Mouse (Mus musculus) midbrain, embryonic 15.5 days (tissue): ENCODE results near the gene Cpsf6. TPM values are rescaled to one million over a fixed set of nuclear protein-coding genes. Genes with fewer than 3 reads are reported as not detected.

ENCODE experiments used
- ATAC-seq: fragments of 200-750 bp; cut with Nextera tagmentation; replicated peaks from 2 replicates; pipeline ENCODE4 v1.8.0; 2017; ENCODE audit warnings: moderate TSS enrichment
- H3K27ac ChIP-seq: fragments of 300-500 bp; sonication (generic); 2 replicates; pipeline ENCODE4 v1.5.1; 2015; ENCODE audit warnings: mild to moderate bottlenecking, inconsistent platforms
- H3K27me3 ChIP-seq: fragments of 300-500 bp; sonication (generic); replicated peaks from 2 replicates; pipeline ENCODE4 v1.6.1; 2015; ENCODE audit warnings: inconsistent platforms
- H3K36me3 ChIP-seq: fragments of 300-500 bp; sonication (generic); replicated peaks from 2 replicates; pipeline ENCODE4 v1.6.1; 2015; ENCODE audit warnings: inconsistent platforms
- H3K4me1 ChIP-seq: fragments of 300-500 bp; sonication (generic); 2 replicates; pipeline ENCODE4 v1.6.1; 2015; ENCODE audit warnings: inconsistent platforms
- H3K4me2 ChIP-seq: fragments of 300-500 bp; sonication (generic); 2 replicates; pipeline ENCODE4 v1.6.1; 2015; ENCODE audit warnings: inconsistent platforms, mild to moderate bottlenecking, moderate library complexity
- H3K4me3 ChIP-seq: fragments of 300-500 bp; sonication (generic); 2 replicates; pipeline ENCODE4 v1.5.1; 2015; ENCODE audit warnings: mild to moderate bottlenecking, inconsistent platforms
- H3K9ac ChIP-seq: fragments of 300-500 bp; sonication (generic); 2 replicates; pipeline ENCODE4 v1.6.1; 2015; ENCODE audit warnings: mild to moderate bottlenecking, inconsistent platforms
- H3K9me3 ChIP-seq: fragments of 300-500 bp; sonication (generic); 2 replicates; pipeline ENCODE4 v1.6.1; 2016; ENCODE audit warnings: inconsistent platforms
- WGBS: fragments of 180-500 bp; shearing (Covaris S2); methylation state at CpG from one replicate; pipeline ENCODE4 v1.1.7; 2015; ENCODE audit warnings: mixed read lengths; 5-methylcytosine and 5-hydroxymethylcytosine counted together
- polyA plus RNA-seq: library from polyadenylated mRNA; unstranded; fragments of >200 nt; fragmentation: Nextera tagmentation; extraction: Ambion mirVana; gene quantifications from 2 replicates; pipeline ENCODE4 v1.2.1, GENCODE M21; 2015

The Cpsf6 gene
- polyA plus RNA-seq = 148 and 154 TPM in 2 replicates

DNA sequence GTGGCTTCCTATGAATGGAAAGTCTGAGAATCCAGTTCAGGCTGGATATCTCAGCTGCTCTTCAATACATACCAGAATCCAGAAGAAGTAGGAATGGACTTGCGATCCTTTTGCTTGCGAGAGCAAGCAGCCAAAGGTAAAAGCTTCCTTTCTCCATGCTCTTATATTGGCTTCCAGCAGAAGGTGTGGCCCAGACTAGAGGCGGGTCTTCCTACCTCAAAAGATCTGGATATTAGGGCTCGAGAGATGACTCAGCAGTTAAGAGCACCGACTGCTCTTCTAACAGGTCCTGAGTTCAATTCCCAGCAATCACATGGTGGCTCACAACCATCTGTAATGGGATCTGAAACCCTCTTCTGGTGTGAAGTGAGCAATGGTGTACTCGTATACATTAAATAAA, at the start of gene Cpsf6:
Cpsf6 (minus strand) TSS at position 108 of the 400 bp plus-strand sequence.
- H3K36me3 ChIP-seq = no peaks in the 10 kb centered on the region
- peaks cover 10% of the 10 kb centered on the region for H3K4me1 ChIP-seq
- H3K27me3 ChIP-seq = no peaks in the 10 kb centered on the region
- no peaks in the 10 kb centered on the region for H3K9me3 ChIP-seq
- H3K9ac ChIP-seq = no peak within 1 kb of the TSS
- H3K4me3 ChIP-seq = no peak within 1 kb of the TSS
- H3K27ac ChIP-seq = no peak within 1 kb of the TSS
- ATAC-seq = no peak
- 91% methylated on average over 6 of the region's 6 CpGs for WGBS
- no peak within 1 kb of the TSS for H3K4me2 ChIP-seq

DNA sequence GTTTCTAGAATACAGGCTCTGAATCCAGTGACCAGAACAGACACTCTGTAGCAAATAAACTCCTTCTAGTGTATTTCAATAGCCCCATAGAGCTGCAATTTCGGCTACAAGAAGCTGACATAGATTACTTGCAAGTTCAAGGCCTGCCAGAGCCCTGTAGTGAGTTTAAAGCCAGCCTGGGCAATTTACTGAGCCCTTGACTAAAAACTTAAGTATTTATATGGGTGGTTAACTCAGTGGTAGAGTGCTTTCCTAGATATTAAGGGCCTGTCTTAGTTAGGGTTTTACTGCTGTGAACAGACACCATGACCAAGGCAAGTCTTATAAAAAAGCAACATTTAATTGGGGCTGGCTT, 46.8 kb upstream of the Cpsf6 start:
- Histone ChIP-seq H3K4me1 (peaks cover 11% of the 10 kb centered on the region; the same call in 1 of the 2 replicates), H3K4me2 (no peak overlapping the region), H3K27me3 (no peaks in the 10 kb centered on the region), H3K36me3 (no peaks in the 10 kb centered on the region), H3K4me3 (no peak overlapping the region), H3K9me3 (no peaks in the 10 kb centered on the region), H3K27ac (no peak overlapping the region), H3K9ac (no peak overlapping the region)
- WGBS = 78% methylated on average over 1 of the region's 1 CpGs
- no peak for ATAC-seq

DNA sequence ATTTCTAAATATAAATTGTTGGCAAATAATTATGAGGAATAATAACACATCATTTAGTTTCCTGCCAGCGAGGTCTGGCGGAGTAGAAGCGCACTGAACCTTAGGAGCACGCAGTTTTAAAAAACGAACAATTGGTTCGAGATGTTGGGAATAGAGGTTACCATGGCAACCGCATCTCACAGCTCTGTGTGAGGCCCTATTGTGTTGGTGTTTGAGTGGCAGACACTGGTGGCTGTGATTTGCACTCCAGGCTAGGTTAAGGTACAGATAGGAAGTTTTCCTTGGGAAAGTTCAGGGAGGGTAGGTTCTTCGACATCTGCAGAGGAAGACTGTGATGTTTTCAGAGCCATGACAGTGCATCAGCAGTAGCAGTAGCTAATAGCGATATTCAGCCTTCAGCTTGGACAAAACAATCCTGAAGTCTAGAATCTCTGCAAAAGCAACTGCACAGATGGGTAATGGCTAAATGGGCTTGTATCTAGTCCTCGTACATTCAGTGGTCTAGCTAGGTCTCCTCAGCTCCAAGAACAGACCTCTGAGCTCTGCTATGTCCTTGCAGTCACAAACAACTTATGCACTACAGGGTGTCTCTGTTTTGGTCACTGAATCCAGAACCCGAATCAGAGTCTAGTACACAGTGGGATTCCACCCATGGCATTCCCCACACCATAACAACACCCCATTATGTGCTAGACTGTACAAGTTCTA, 46.2 kb upstream of the Cpsf6 start:
- Histone ChIP-seq H3K4me2 (no peak overlapping the region), H3K36me3 (no peaks in the 10 kb centered on the region), H3K27ac (peak overlapping the region; percentile 18; the same call in 1 of the 2 replicates), H3K9me3 (no peaks in the 10 kb centered on the region), H3K4me1 (peaks cover 11% of the 10 kb centered on the region; the same call in 1 of the 2 replicates), H3K27me3 (no peaks in the 10 kb centered on the region), H3K9ac (no peak overlapping the region), H3K4me3 (no peak overlapping the region)
- peak; percentile 93 for ATAC-seq
- 21% methylated on average over 11 of the region's 11 CpGs for WGBS

DNA sequence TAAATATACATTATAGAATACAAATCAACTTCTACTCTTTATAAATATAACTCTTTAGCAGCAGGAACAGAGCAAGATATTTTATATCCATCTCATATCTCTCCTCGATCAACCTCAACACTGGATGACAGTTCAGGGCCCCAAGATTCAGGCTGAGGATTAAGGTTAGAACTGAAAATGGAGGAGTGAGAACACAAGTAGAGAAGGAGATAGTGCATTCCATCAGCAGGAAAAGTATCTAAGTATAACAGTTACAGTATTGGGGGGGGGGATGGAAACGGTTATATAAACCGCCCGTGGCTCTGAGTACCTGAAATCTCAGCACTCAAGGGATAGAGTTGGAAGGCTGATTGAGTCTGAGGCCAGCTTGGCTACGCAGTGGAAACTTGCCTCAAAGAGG, 45.2 kb upstream of the Cpsf6 start:
- 94% methylated on average over 5 of the region's 5 CpGs for WGBS
- Histone ChIP-seq H3K9ac (no peak overlapping the region), H3K4me1 (peaks cover 11% of the 10 kb centered on the region; the same call in 1 of the 2 replicates), H3K4me3 (no peak overlapping the region), H3K27me3 (no peaks in the 10 kb centered on the region), H3K4me2 (no peak overlapping the region), H3K27ac (no peak overlapping the region), H3K9me3 (no peaks in the 10 kb centered on the region), H3K36me3 (no peaks in the 10 kb centered on the region)
- no peak for ATAC-seq

DNA sequence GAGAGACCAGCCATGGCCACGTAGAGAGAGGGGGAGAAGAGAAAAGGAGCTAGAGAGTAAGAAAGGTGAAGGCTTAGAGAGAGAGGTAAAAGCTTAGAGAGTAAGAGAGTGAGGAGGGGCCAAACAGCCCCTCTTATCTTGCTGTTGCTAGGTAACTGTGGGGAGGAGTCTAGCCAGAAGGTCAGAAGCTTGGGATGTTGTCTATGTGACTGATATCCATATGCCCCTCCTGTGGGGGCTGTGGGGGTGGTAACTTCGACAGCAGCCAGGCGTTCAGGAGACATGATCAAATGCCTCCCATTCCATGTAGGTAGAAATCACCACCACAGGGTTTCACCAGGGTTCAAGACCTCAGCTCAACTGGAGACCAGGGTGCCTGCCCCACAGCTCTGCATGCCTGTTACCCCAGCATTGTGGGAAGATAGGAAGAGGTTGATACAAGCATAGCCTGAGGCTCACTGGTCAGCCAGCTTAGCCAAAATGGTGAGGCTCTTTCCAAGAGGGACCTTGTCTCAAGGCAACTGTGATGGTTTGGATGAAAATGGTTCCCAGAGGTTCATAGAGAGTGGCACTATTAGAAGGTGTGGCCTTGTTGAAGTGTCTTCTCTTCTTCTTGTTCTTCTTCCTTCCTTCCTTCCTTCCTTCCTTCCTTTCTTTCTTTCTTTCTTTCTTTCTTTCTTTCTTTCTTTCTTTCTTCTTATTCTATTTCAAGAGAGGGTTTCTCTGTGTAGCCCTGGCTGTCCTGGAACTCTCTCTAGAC, 44.5 kb upstream of the Cpsf6 start:
- 0 out of 2 replicates have a peak, but pooled peaks have one; percentile 24 for ATAC-seq

DNA sequence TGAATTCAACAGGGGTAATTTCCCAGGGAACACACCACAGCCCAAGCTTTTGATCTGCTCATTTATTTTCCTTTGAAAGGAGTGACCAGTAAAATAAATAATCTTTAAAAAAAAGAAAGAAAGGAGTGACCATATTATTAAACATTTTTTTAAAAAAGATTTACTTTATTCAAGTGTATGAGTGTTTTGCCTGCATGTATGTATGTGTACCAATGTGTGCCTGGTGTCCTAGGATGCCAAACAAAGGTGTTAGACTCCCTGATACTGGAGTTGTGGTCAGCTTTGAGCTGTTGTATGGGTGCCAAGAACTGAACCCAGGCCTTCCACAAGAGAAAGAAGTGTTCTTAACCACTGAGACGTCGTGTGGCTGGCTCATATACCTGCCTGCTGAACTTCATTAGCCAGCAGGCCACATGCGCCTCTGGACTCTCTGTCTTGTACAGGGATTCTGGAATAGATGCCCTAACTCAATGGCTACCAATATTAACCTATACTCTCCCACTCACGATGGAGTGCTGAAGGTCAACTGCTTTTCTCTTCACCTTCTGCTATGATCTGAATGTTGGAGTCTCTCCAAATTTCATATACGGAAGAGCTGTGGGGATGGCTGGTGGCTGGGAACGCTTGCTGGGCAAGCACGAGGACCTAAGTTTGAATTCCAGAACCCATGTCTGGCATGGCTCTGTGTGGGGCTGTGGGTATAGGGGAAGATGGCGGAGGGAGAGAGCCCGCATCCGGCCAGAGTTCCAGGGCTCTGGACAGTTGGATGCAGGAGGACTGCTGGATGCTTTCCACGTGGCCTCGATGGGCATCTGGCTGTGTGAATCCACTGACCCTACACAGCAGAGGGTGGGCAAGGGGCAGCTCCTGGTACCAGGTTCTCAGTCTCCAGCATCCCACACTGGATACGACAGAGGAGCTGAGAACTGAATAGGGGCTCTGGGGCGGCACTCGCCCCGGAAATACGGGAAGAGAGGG, 43.5 kb upstream of the Cpsf6 start:
- Histone ChIP-seq H3K4me2 (no peak overlapping the region), H3K4me1 (peaks cover 17% of the 10 kb centered on the region), H3K9ac (no peak overlapping the region), H3K27ac (no peak overlapping the region), H3K9me3 (no peaks in the 10 kb centered on the region), H3K36me3 (no peaks in the 10 kb centered on the region), H3K27me3 (no peaks in the 10 kb centered on the region), H3K4me3 (no peak overlapping the region)
- WGBS = 88% methylated on average over 17 of the region's 17 CpGs
- ATAC-seq = no peak

More for the DNA sequence above, 44.5 kb upstream of the Cpsf6 start:
- Histone ChIP-seq H3K4me1 (peaks cover 11% of the 10 kb centered on the region; the same call in 1 of the 2 replicates), H3K4me3 (no peak overlapping the region), H3K4me2 (no peak overlapping the region), H3K36me3 (no peaks in the 10 kb centered on the region), H3K27me3 (no peaks in the 10 kb centered on the region), H3K9me3 (no peaks in the 10 kb centered on the region), H3K9ac (no peak overlapping the region), H3K27ac (no peak overlapping the region)
- 67% methylated on average over 3 of the region's 3 CpGs for WGBS

DNA sequence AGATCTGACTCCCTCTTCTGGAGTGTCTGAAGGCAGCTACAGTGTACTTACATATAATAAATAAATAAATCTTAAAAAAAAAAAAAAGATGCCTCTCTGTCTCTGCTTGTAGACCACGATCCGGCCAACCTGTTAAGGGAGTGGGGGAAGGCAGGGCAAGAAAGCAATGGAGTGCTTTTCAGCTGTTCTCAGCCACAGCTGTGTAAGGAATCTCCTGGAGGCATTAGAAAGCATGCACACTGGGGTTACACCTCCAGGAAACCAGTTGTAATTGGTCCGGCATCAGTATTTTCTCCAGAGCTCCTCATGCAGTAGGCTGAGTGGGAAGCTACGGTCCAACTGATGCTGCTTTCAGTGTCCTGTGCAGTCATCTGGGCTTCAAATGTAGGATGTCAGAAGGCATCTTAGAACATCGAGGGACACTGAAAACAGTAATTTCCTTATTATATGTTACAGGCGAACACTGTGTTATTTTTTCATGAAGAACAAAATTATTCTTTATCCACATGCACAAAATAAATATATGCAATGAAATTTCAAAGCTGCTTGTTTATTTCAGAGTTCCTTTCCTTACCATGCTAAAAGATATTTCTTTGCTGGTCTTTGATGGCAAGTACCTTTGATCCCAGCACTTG, 42.5 kb upstream of the Cpsf6 start:
- no peak for ATAC-seq
- H3K36me3 ChIP-seq = no peaks in the 10 kb centered on the region
- 87% methylated on average over 6 of the region's 6 CpGs for WGBS

DNA sequence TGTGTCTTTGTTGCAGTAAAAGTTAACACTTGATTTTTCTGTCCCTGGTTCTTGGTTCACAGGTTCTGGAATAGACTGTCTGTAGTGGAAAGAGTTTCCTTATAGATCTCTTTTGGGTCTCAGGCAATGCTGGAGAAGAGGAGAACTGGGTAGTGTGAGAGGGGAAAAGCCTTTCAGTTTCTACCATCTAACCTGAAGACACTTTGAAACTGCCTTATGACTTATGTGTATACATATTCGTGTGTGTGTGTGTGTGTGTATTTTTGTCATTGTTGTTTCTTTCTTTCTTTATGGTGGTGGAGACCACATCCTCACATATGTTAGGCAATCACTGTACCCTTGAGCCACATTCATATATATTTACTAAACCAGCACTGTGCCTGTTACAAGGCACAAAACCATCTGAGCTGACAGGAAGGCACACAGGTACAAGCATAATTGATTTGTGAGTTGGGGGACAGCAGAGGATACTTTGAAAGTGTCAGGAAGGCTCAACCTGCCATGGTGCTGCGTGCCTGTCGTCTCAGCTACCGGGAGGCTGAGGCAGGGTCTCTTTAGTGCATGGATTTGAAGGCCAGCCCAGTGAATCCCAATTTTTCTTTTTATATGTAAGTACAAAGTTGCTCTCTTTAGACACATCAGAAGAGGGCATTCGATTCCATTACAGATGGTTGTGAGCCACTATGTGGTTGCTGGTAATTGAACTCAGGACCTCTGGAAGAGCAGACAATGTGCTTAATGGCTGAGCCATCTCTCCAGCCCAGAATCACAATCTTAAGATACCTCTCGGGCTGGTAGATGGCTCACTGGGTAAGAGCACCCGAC, 41.7 kb upstream of the Cpsf6 start:
- peaks cover 31% of the 10 kb centered on the region for H3K4me1 ChIP-seq
- WGBS = 86% methylated on average over 7 of the region's 7 CpGs
- H3K27ac ChIP-seq = no peak overlapping the region
- H3K4me3 ChIP-seq = no peak overlapping the region
- no peak overlapping the region for H3K4me2 ChIP-seq
- ATAC-seq = no peak
- H3K9me3 ChIP-seq = no peaks in the 10 kb centered on the region
- H3K27me3 ChIP-seq = no peaks in the 10 kb centered on the region
- H3K36me3 ChIP-seq = no peaks in the 10 kb centered on the region
- no peak overlapping the region for H3K9ac ChIP-seq

More for the DNA sequence above, 42.5 kb upstream of the Cpsf6 start:
- Histone ChIP-seq H3K9me3 (no peaks in the 10 kb centered on the region), H3K9ac (no peak overlapping the region), H3K27me3 (no peaks in the 10 kb centered on the region), H3K4me1 (peaks cover 28% of the 10 kb centered on the region), H3K4me2 (no peak overlapping the region), H3K27ac (no peak overlapping the region), H3K4me3 (no peak overlapping the region)

DNA sequence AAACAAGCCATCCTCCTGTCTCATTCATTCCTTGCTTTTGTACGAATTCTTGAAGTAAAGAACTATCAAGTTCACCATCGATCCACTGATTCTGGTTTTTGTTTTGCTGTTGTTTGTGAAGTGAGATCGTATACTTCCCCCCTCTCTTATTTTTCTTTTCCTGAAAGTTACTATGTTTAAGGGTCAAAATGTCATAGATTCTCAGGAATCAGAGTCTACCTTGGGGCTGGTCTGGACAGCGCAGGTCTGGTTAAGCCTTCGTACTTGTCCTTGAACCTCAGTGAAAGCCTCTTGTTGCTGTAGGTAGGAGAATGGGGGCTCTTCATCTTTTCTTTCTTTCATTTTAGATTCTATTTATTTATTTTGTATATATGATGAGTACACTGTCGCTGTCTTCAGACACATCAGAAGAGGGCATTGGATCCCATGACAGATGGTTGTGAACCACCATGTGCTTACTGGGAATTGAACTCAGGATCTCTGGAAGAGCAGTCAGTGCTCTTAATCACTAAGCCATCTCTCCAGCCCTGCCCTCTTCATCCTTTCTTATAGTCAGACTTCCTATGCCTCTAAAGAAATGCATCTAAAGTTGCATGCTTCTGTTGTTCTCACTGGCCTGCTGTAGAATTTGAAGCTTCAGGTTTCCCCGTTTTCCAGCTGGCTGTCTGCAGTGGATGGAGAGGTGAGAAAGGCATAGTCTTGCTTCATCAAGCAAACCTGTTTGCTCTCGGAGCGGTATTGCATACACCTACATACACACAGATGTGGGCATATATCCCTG, 40.9 kb upstream of the Cpsf6 start:
- Histone ChIP-seq H3K9ac (no peak overlapping the region), H3K4me1 (peaks cover 23% of the 10 kb centered on the region), H3K36me3 (no peaks in the 10 kb centered on the region), H3K27me3 (no peaks in the 10 kb centered on the region), H3K4me2 (no peak overlapping the region), H3K27ac (no peak overlapping the region), H3K9me3 (no peaks in the 10 kb centered on the region), H3K4me3 (no peak overlapping the region)
- no peak for ATAC-seq
- 86% methylated on average over 9 of the region's 9 CpGs for WGBS

DNA sequence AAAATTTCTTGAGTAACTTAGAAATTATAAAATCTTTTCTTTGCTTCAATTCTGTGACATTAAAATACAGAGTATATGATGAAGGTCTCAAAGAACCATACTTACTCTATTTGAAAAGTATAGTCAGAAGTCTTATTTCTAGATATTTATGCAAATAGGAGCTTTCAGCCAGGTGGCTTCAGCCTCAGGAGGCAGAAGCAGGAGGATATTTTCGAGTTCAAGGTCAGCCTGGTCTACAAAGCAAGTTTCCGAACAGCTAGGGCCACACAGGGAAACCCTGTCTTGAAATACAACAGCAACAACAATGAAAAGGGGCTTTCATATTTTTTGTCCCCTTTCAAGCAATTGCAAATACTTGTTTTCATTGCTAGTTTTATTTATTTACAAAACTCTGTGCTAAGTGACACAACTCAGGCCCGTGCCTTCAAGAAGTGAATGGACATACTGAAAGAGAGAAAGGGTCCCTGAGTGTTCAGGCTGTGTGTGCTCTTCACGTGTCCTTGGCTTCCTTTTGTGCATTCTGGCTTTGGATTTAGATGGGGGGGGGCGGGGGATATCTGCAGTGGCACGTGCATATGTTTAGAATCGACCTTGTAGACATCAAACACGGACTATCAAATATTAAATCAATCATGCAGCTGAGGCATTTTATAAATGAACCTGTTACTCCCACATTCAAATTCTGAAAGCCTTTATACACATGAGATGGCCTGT, 39.9 kb upstream of the Cpsf6 start:
- no peak overlapping the region for H3K4me3 ChIP-seq
- no peak overlapping the region for H3K9ac ChIP-seq
- ATAC-seq = no peak
- WGBS = 62% methylated on average over 8 of the region's 8 CpGs
- H3K27ac ChIP-seq = no peak overlapping the region
- no peaks in the 10 kb centered on the region for H3K27me3 ChIP-seq
- peaks cover 20% of the 10 kb centered on the region for H3K4me1 ChIP-seq
- H3K4me2 ChIP-seq = no peak overlapping the region
- H3K9me3 ChIP-seq = no peaks in the 10 kb centered on the region
- H3K36me3 ChIP-seq = no peaks in the 10 kb centered on the region
